Mouse (Mus musculus): ENCODE results near the gene Psd4.

DNA sequence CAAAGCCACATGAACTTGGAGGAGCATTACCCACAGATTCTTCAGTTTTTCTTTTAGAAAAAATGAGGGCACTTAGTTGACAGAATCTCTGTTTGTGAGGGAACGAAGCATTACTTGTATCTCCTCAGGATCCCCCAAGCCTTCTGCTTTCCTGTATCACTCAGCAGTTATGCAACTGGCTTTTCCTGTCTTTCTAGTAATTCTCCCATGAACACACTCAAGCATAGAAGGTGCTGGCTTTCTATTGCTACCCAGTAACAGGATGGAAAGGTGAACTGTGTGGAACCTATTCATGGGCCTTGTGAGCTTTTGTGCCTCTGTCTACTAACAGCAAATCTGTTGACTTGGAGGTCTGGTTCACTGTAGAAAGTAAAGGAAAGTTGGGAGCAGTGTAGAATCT is 19.5 kb upstream of the Psd4 start:
- no peak for TF ChIP-seq POLR2A (IDR thresholded peaks at IDR 0.05; ENCODE audit: insufficient read length, low read depth)
- TF ChIP-seq MAX (IDR thresholded peaks at IDR 0.05; ENCODE audit: low read depth): no peak
- TF ChIP-seq POLR2AphosphoS2 (IDR thresholded peaks at IDR 0.05; ENCODE audit: insufficient read length, low read depth): no peak
- TF ChIP-seq E2F4 (IDR thresholded peaks at IDR 0.05; ENCODE audit: insufficient read depth): no peak
- TF ChIP-seq SRF (IDR thresholded peaks at IDR 0.05; ENCODE audit: control insufficient read depth, insufficient read length, low read depth): no peak
- no peak for TF ChIP-seq TCF12 (IDR thresholded peaks at IDR 0.05; ENCODE audit: insufficient read depth, poor library complexity, severe bottlenecking)

All from myocyte (in vitro differentiated cells).